Mouse (Mus musculus): ENCODE measurements around the gene Kif6.

Kif6 gene

GRCm38 (mm10) chr17:49788187-49788974 lies 173.4 kb downstream of the Kif6 start:
- no peak for DNase-seq (ENCODE audit: low spot score in 2 of 2)

- DNase-seq (ENCODE audit: low spot score in 2 of 2) = no peak
Observed at GRCm38 (mm10) chr17:49791546-49791945, 176.6 kb downstream of the Kif6 start.

DNA sequence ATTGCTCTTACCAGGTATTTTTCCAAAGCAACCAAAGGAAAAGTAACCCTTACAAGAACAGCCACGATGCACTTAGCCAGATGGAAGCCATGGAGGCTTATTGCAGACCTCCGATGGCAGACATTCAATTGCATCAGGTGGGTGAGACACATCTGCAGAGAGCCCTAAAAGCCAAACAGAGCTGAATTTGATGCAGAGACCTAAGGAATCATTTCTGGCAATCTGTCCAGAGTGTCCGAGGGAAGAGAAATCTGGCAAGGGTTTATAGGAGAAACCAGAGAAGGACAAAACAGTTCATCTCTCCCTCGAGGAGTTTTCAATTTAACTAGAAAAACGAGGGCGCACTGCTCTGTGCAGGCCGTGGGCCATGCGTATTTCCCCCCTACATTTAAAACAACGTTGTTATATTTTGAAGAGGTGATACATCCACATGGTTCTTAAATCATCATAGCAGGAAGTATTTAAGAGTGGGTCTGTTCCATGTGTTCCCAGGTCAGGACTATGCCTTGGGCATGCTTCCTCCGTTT lies 177.3 kb downstream of the Kif6 start:
- no peak for DNase-seq (ENCODE audit: low spot score in 2 of 2)

DNA sequence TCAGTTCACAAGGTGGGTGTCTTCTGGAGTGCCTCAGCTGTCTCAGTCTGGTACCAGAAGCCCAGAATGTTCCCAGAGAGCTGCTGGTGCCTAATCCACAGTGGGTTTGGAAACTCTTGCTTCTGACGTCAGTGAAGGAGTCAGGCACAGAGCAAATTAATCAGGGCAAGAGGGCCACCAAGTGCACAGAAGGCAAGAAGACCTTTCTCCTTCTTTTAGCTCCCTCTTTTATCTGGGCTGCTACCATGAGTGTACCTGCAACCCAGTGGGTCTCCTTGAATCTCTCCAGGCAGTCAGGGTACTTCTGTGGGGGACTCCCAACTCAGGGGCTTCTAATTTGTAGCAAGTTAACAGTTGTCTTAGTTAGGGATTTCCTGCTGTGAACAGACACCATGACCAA lies 178.0 kb downstream of the Kif6 start:
- no peak for DNase-seq (ENCODE audit: low spot score in 2 of 2)

GRCm38 (mm10) chr17:49793965-49794364 lies 179.0 kb downstream of the Kif6 start:
- DNase-seq (ENCODE audit: low spot score in 2 of 2) = no peak

DNA sequence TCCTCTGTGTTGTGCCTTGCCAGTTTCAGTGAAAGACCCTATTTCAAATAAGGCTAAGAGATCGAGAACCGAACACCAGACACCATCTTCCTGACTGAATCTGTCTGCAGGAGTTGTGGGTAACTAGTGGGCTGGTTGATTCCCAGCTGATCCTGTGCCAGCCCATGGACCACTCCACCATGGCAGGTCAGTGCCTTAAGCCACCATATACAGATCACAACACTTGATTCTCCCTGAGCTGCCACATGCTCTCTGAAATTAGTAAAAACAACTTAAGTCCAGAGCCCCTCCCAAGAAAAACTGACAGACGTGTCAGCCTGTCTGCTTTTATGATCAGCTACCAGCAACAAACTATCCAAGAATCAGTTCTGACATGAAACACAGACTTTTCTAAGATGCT lies 180.3 kb downstream of the Kif6 start:
- DNase-seq (ENCODE audit: low spot score in 2 of 2) = no peak

DNA sequence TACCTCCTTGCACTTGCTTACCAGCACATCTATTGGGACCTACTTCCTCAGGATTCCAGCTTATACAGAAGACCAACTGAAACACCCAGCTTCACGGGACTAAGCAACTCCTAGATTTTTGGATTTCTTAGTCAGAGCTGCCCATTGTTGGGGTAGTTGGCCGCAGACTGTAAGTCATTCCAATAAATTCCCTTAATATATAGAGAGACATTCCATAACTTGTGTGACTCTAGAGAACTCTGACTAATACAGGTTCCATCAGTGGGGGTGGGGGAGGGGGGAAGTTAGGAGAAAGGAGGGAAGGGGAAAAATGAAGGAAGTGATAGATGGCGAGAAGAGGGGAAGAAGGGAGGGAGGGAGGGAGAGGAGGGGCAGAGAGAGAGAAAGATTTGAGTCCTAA lies 181.2 kb downstream of the Kif6 start:
- no peak for DNase-seq (ENCODE audit: low spot score in 2 of 2)

GRCm38 (mm10) chr17:49799168-49799567 lies 184.2 kb downstream of the Kif6 start:
- DNase-seq (ENCODE audit: low spot score in 2 of 2) = no peak

DNA sequence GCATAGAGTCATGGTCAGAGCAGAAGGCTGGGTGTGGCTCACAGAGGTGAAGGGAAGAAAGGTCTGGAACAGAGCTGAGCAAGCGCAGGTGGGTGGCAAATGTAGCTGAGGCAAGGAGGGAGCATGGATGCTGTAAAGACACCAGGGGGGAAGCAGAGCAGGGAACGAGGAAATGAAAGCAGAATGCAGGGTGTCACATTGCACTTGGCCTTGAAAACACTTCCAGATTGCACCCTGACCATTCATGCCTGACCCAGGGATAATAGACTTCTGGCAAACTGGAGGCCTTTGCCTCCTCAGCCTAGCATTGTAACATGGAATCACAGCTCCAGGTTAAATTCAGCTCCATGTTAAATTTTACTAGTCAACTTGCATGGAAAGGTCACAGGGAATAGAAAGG lies 185.2 kb downstream of the Kif6 start:
- no peak for DNase-seq (ENCODE audit: low spot score in 2 of 2)

- no peak for DNase-seq (ENCODE audit: low spot score in 2 of 2)
Observed at GRCm38 (mm10) chr17:49807461-49807860, 192.5 kb downstream of the Kif6 start.

DNA sequence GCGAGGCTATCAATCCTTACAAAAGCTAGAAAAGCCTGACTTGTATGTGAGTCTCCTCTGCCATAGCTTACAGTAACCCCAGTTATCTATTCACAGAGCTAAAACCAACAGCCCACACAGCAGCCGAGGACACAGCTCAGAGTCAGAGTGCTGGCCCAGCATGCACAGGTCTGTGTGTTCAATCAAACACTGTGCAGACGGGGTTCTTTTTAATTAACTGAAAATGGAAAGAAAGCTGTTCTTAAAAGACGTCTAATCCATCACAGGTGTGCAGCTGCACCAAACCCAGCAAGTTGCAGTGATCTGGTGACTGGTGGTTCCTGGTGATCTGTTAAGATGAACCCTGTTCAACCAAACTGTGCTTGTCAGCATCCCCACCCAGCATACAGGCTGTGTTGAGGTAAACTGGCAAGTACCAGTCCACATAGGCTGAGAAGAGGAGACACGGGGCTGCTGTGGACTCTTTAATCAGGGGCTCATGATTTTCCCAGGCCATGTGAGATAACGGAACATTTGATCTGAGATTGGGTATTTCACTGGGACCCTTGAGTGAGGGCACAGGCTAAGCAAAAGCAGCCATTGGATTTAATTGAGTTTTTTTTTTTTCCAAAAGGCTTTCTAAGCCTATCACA lies 193.9 kb downstream of the Kif6 start:
- no peak for DNase-seq (ENCODE audit: low spot score in 2 of 2)

DNA sequence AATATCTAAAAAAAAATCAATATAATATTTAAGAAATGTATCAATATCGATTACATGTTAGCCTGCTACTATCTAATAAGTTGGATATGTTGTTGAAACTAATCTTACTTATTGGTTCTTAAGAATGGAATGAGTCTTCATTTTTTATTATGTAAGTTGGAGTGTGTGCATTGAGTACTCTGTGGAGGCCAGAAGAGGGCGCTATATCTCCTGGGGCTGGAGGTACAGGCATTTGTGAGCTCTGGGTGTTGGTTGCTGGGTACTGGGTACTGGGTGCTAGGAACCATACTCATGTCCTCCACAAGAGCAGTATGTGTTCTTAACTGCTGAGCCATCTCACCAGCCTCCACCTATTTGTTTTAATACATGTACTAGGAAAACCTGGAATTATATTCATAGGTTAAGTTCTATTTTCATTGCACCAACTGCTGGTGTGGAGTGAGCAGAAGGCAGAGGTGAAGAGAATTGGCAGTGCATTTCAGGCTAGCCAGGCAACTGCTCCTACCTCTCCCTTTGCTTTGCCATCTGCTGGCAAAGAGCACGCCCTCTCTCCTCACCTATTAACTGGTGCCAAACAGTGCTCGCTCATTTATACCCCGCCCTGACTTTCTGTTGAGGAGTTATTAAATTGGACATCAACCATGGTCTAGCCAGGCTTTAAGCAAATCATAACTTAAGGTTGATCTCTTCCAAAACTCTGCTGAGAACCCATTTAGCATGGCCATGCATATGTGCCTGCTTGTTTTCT lies 199.1 kb downstream of the Kif6 start:
- DNase-seq (ENCODE audit: low spot score in 2 of 2) = no peak

DNA sequence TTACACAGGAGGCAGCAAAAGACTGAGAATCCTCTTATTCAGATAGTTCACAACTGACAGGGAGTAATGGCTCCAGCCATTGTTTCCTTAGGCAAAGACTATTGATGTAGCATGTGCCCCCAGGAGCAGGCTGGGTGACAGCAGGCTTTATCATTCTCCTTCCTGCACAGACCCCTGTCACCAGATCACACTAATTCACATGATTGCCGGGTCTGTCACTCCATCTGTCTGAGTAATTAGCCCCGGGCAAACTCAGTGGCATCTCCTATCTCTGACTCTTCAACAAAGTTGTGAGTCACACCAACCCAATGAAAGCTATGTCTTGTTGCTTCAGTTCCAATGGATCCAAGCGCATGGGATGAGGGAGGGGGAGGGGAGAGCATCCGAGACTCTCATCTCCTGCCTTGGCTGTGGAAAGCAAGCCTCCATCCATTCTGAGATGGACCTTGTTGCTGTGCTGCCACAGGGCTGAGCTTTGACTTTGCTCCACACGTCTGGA lies 201.2 kb downstream of the Kif6 start:
- no peak for DNase-seq (ENCODE audit: low spot score in 2 of 2)

GRCm38 (mm10) chr17:49816703-49817102 lies 201.8 kb downstream of the Kif6 start:
- DNase-seq (ENCODE audit: low spot score in 2 of 2) = no peak

DNA sequence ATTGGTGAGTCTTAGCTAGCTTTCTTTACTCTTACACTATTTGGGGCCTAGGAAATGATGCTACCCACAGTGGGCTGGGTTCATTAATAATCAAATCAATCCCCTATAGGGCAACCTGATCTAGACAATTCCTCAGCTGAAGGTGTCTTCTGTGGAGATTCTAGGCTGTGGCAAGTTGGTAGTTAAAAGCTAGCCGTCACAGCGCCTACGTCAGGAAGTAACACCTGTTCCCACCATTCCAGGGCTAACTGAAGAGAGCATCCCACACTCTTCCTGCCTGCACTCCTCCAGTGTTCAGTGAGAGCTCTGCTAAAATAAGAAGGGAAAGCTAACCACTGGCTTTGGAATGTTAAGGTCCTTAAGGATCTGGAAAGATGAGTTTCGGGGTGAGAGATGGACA lies 205.3 kb downstream of the Kif6 start:
- DNase-seq (ENCODE audit: low spot score in 2 of 2) = peak; percentile 56 to 72

- DNase-seq (ENCODE audit: low spot score in 2 of 2) = peak; percentile 21 to 22
Observed at GRCm38 (mm10) chr17:49824142-49824840, 209.4 kb downstream of the Kif6 start.

GRCm38 (mm10) chr17:49824841-49825450 lies 210.0 kb downstream of the Kif6 start:
- no peak for DNase-seq (ENCODE audit: low spot score in 2 of 2)

DNA sequence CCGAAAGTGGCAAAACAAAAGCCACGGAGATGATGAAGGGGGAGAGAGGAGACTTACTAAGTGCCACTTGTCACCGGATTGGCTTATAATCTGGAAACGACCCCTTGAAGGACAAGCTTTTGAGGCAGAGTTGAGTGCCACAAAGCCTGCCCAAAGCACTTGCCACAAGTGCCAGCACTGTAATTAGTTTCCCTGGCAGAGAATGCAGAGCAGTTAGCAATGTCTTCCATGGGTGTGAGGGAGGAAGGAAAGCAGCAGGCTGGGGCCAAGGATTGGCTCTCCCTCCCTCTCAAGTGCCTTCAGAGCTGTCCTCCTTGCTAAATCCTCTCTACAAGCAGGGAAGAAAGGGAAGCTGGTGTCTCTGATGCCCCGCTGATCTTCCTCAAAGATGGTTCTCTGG lies 210.9 kb downstream of the Kif6 start:
- DNase-seq (ENCODE audit: low spot score in 2 of 2) = no peak

- DNase-seq (ENCODE audit: low spot score in 2 of 2) = no peak
Observed at GRCm38 (mm10) chr17:49831745-49832144, 216.8 kb downstream of the Kif6 start.

GRCm38 (mm10) chr17:49834044-49834545 lies 219.2 kb downstream of the Kif6 start:
- DNase-seq (ENCODE audit: low spot score in 2 of 2) = no peak

DNA sequence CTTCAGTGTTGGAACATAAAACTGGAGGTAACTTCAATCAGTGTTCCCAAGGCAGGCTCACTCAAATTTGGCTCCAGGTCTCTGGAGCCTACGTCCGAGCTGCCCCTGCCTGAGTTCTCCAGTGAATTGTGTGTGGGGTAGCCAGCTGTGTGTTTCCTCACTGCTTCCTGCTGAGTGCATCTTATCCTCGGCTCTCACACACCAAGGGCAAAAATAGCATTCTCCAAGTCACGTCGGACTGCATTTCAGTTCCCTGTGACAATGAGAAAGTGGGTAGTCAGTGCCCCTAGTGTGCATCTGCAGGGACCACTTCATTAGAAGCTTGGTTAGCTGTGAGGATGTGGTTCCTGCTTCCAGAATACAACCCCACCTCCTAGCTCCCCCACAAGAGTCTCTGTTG lies 222.5 kb downstream of the Kif6 start:
- no peak for DNase-seq (ENCODE audit: low spot score in 2 of 2)

All from right cerebral cortex, postnatal 36 days (tissue).